Mouse (Mus musculus): Measurements from ENCODE around the gene Krtap3-1. TPM values are rescaled to one million over a fixed set of nuclear protein-coding genes. Genes with fewer than 3 reads are reported as not detected.
A peak's percentile ranks its signal among the peaks of the same experiment; 100 is the strongest.

Gene Krtap3-1
- total and polyA plus RNA-seq, 2 experiments from 2014 or later = not detected

DNA sequence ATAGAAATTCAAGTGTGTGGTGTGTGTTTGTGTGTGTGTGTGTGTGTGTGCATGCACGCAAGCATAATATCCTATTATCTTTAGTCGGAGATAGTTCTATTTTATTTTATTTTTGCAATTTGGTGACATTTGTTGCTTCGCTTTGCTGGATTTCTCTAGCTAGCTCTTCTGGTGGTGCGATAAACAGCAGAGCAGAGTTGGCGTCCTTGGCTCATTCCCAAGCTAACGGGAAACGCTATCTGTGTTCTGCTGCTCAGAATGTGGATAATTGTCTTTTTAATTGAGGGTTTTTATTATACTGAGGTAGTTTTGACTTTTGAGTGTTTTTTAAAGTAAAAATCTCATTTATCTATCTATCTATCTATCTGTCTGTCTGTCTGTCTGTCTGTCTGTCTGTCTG is 18.7 kb upstream of the Krtap3-1 start:
- WGBS = 86% methylated on average over 7 of the region's 7 CpGs
- no peak overlapping the region for H3K9ac ChIP-seq (replicated peaks; ENCODE audit: low read length)
- H3K4me3 ChIP-seq (ENCODE audit: low read length) = no peak overlapping the region

GRCm38 (mm10) chr11:99583245-99583704 is 16.8 kb upstream of the Krtap3-1 start, which contains the start of gene Krtap1-4:
Krtap1-4 (minus strand) TSS chr11:99583654.
- no peaks in the 10 kb centered on the region for H3K9me3 ChIP-seq (ENCODE audit: low read length)
- no peak for DNase-seq (ENCODE audit: low spot score)
- TF ChIP-seq CTCF (IDR thresholded peaks at IDR 0.05; ENCODE audit: low read depth) = no peak
- H3K27ac ChIP-seq = no peak within 1 kb of the TSS
- no peaks in the 10 kb centered on the region for H3K27me3 ChIP-seq (ENCODE audit: insufficient read depth, low read length)
- no peak within 1 kb of the TSS for H3K9ac ChIP-seq (replicated peaks; ENCODE audit: low read length)
- 69% methylated on average over 5 of the region's 5 CpGs for WGBS
- H3K4me1 ChIP-seq (ENCODE audit: insufficient read depth, low read length) = no peaks in the 10 kb centered on the region
- no peak within 1 kb of the TSS for H3K4me3 ChIP-seq (ENCODE audit: low read length)
- no peak within 1 kb of the TSS for H3K4me2 ChIP-seq (ENCODE audit: low read depth, low read length)
- H3K36me3 ChIP-seq (ENCODE audit: insufficient read depth, low read length) = no peaks in the 10 kb centered on the region
- no peak for ATAC-seq

More for the DNA sequence above, 18.7 kb upstream of the Krtap3-1 start:
- H3K36me3 ChIP-seq (ENCODE audit: insufficient read depth, low read length) = no peaks in the 10 kb centered on the region
- DNase-seq (ENCODE audit: low spot score) (no peak), ATAC-seq (no peak)
- no peak for TF ChIP-seq CTCF (IDR thresholded peaks at IDR 0.05; ENCODE audit: low read depth)
- no peaks in the 10 kb centered on the region for H3K4me1 ChIP-seq (ENCODE audit: insufficient read depth, low read length)
- H3K27ac ChIP-seq = no peak overlapping the region
- H3K27me3 ChIP-seq (ENCODE audit: insufficient read depth, low read length) = no peaks in the 10 kb centered on the region
- no peaks in the 10 kb centered on the region for H3K9me3 ChIP-seq (ENCODE audit: low read length)
- no peak overlapping the region for H3K4me2 ChIP-seq (ENCODE audit: low read depth, low read length)

DNA sequence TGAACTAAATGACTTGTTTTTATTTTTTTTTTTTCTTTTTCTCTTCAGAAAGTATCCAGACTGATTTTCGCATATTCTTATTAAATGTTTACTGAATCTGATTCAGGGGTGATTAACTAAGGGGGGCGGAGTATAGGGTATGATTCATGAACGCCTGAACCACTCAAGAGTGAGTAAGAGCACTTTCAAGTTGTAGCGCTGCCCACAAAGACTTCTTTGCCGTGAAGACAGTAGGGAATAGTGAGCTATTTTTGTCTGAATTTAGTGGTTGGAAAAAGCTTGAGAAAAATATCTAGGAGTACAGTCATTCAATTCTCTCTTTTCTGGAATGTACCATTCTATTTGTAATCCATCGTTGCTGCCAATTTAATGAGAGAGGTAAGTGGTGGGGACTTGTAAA is 15.1 kb upstream of the Krtap3-1 start:
- H3K9me3 ChIP-seq (ENCODE audit: low read length) = no peaks in the 10 kb centered on the region
- no peaks in the 10 kb centered on the region for H3K27me3 ChIP-seq (ENCODE audit: insufficient read depth, low read length)
- no peak overlapping the region for H3K27ac ChIP-seq
- no peaks in the 10 kb centered on the region for H3K36me3 ChIP-seq (ENCODE audit: insufficient read depth, low read length)
- no peak overlapping the region for H3K9ac ChIP-seq (replicated peaks; ENCODE audit: low read length)
- 86% methylated on average over 6 of the region's 6 CpGs for WGBS
- no peak for ATAC-seq
- no peaks in the 10 kb centered on the region for H3K4me1 ChIP-seq (ENCODE audit: insufficient read depth, low read length)
- no peak overlapping the region for H3K4me3 ChIP-seq (ENCODE audit: low read length)
- TF ChIP-seq CTCF (IDR thresholded peaks at IDR 0.05; ENCODE audit: low read depth) = no peak
- DNase-seq (ENCODE audit: low spot score) = no peak
- no peak overlapping the region for H3K4me2 ChIP-seq (ENCODE audit: low read depth, low read length)

DNA sequence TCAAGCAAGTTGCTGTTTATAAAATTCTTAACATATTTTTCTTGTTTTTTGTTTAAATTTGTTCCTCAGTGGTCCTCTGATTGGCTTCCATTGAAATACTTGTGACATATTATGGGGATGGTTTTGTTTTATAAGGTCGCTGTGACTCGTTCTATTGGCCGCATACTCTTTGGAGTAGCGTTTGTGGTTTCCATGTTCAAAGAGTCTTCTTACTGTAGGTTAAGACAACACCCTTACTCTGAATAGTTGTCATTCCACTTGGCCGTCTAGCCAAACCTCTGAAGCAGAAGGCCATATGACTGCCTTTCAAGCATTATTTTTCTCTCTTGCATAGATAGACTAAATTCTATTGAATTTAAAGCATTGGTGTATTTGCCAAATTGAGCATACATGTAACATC is 14.6 kb upstream of the Krtap3-1 start:
- DNase-seq (ENCODE audit: low spot score) (no peak), ATAC-seq (no peak)
- Histone ChIP-seq H3K36me3 (ENCODE audit: insufficient read depth, low read length) (no peaks in the 10 kb centered on the region), H3K4me1 (ENCODE audit: insufficient read depth, low read length) (no peaks in the 10 kb centered on the region), H3K9ac (replicated peaks; ENCODE audit: low read length) (no peak overlapping the region), H3K27me3 (ENCODE audit: insufficient read depth, low read length) (no peaks in the 10 kb centered on the region), H3K4me3 (ENCODE audit: low read length) (no peak overlapping the region), H3K27ac (no peak overlapping the region), H3K9me3 (ENCODE audit: low read length) (no peaks in the 10 kb centered on the region), H3K4me2 (ENCODE audit: low read depth, low read length) (no peak overlapping the region)
- TF ChIP-seq CTCF (IDR thresholded peaks at IDR 0.05; ENCODE audit: low read depth) = no peak
- WGBS = 92% methylated on average over 5 of the region's 5 CpGs

- TF ChIP-seq CTCF (IDR thresholded peaks at IDR 0.05; ENCODE audit: low read depth) = no peak
- WGBS = 85% methylated on average over 6 of the region's 6 CpGs
These were observed 14.2 kb upstream of the Krtap3-1 start, which contains the start of gene Krtap1-5 for GRCm38 (mm10) chr11:99580636-99581035. Krtap1-5 (minus strand) TSS chr11:99581016.

DNA sequence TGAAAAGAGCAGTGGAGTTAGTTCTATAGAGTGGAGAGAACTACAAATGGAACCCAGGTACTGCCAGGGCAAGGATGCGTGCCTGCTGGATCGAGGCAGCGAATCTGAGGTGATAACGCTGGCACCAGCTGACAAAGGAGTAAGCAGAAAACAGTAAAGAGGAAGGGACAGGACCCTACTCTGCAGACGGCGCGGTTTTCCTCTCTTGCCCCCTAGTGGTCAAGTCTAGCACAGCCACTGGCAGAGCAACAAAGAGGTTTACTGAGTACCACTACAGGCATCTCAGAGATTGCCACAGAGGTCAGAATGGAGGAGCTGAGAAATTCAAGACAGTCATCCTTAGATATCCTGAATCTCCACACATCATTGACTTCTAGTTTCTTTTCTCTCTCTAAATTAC is 7.7 kb upstream of the Krtap3-1 start:
- H3K4me3 ChIP-seq (ENCODE audit: low read length) = no peak overlapping the region
- DNase-seq (ENCODE audit: low spot score) = peak; percentile 86
- 4% methylated on average over 7 of the region's 7 CpGs for WGBS

More at GRCm38 (mm10) chr11:99580636-99581035, 14.2 kb upstream of the Krtap3-1 start, which contains the start of gene Krtap1-5:
- Histone ChIP-seq H3K9me3 (ENCODE audit: low read length) (no peaks in the 10 kb centered on the region), H3K36me3 (ENCODE audit: insufficient read depth, low read length) (no peaks in the 10 kb centered on the region), H3K4me1 (ENCODE audit: insufficient read depth, low read length) (no peaks in the 10 kb centered on the region), H3K9ac (replicated peaks; ENCODE audit: low read length) (no peak within 1 kb of the TSS), H3K27me3 (ENCODE audit: insufficient read depth, low read length) (no peaks in the 10 kb centered on the region), H3K27ac (no peak within 1 kb of the TSS), H3K4me3 (ENCODE audit: low read length) (no peak within 1 kb of the TSS), H3K4me2 (ENCODE audit: low read depth, low read length) (no peak within 1 kb of the TSS)
- no peak for ATAC-seq
- DNase-seq (ENCODE audit: low spot score) = no peak

DNA sequence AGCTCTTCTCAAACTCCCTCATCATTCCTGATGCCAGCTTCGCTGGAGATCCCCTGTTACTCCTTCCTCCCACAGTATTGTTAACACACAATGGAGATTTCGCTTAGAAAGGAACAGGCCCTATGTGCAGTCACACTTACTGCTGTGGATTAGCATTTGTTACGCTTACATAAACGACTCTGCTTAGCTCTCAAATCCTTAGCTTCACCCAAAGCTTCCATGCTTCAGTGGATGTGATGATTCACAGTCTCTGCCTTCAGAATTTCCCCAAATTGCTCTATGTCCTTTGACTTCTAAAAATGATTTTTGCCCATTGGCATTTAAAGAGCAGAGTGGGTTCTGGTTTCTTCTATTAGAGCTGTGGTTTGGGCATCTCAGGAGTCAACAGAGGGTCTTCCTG is 6.7 kb upstream of the Krtap3-1 start:
- Histone ChIP-seq H3K36me3 (ENCODE audit: insufficient read depth, low read length) (no peaks in the 10 kb centered on the region), H3K4me1 (ENCODE audit: insufficient read depth, low read length) (no peaks in the 10 kb centered on the region), H3K9ac (replicated peaks; ENCODE audit: low read length) (no peak overlapping the region), H3K4me2 (ENCODE audit: low read depth, low read length) (no peak overlapping the region), H3K4me3 (ENCODE audit: low read length) (no peak overlapping the region), H3K27ac (no peak overlapping the region), H3K9me3 (ENCODE audit: low read length) (no peaks in the 10 kb centered on the region), H3K27me3 (ENCODE audit: insufficient read depth, low read length) (no peaks in the 10 kb centered on the region)
- WGBS = 30% methylated on average over 4 of the region's 4 CpGs
- TF ChIP-seq CTCF (IDR thresholded peaks at IDR 0.05; ENCODE audit: low read depth) = no peak
- no peak for ATAC-seq
- no peak for DNase-seq (ENCODE audit: low spot score)

More for the DNA sequence above, 7.7 kb upstream of the Krtap3-1 start:
- Histone ChIP-seq H3K4me1 (ENCODE audit: insufficient read depth, low read length) (no peaks in the 10 kb centered on the region), H3K9me3 (ENCODE audit: low read length) (no peaks in the 10 kb centered on the region), H3K27ac (no peak overlapping the region), H3K4me2 (ENCODE audit: low read depth, low read length) (peak overlapping the region; percentile 40), H3K9ac (replicated peaks; ENCODE audit: low read length) (no peak overlapping the region), H3K36me3 (ENCODE audit: insufficient read depth, low read length) (no peaks in the 10 kb centered on the region), H3K27me3 (ENCODE audit: insufficient read depth, low read length) (no peaks in the 10 kb centered on the region)
- peak; percentile 79; the same call in 1 of the 2 replicates for ATAC-seq
- TF ChIP-seq CTCF (IDR thresholded peaks at IDR 0.05; ENCODE audit: low read depth) = peak; percentile 93

Data from hindbrain, postnatal 0 days (tissue).